Mouse (Mus musculus): ENCODE measurements around the gene Mapkapk5.

DNA sequence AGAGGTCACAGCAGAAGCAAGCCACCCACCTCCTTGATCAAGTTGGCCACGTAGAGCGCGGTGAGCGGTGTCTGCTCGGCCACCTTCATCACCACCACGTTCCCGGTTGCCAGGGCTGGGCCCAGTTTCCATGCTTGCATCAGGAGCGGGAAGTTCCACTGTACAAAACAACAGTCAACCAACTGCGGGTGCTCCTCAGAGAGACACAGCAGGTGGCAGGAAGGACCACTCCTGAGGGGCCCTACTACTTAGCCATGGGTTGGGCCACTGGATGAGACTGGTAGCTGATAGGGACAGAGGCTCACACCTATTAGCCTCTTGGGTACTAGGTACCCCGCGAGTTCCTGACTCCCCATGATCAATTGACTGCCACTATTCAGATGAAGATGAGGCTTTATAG lies 30.2 kb upstream of the Mapkapk5 start:
- TF ChIP-seq CTCF (IDR thresholded peaks at IDR 0.05; ENCODE audit: control insufficient read depth, insufficient read depth, low read length): no peak
- no peak for TF ChIP-seq POLR2A (IDR thresholded peaks at IDR 0.05; ENCODE audit: borderline replicate concordance, control insufficient read depth, low read depth, low read length)
